Mouse (Mus musculus) olfactory bulb, adult 2 months (tissue): ENCODE data around the gene Gclm. TPM values are rescaled to one million over a fixed set of nuclear protein-coding genes. Genes with fewer than 3 reads are reported as not detected.
A peak's percentile ranks its signal among the peaks of the same experiment; 100 is the strongest.
"Not testable (repeated sequence)": the region's sequence is repeated elsewhere in the genome, so short reads cannot be mapped to it uniquely, and the experiment has no call there.

ENCODE experiments used
- H3K27ac ChIP-seq: fragments of 200-500 bp; 2 replicates; pipeline ENCODE4 v1.5.1; 2012; ENCODE audit warnings: low read depth, low read length; ENCODE audit not compliant: insufficient read depth
- H3K4me1 ChIP-seq: fragments of 200-500 bp; 2 replicates; pipeline ENCODE4 v1.6.1; 2012; ENCODE audit warnings: low read length; ENCODE audit not compliant: control insufficient read depth, insufficient read depth
- H3K4me3 ChIP-seq: fragments of 200-500 bp; 2 replicates; pipeline ENCODE4 v1.5.1; 2012; ENCODE audit warnings: mild to moderate bottlenecking, low read depth, low read length, moderate library complexity; ENCODE audit not compliant: insufficient read depth
- CTCF ChIP-seq: fragments of 200-500 bp; IDR thresholded peaks from 2 replicates; pipeline ENCODE4 v1.5.1; 2012; ENCODE audit warnings: low read depth, mild to moderate bottlenecking, low read length, moderate library complexity; ENCODE audit not compliant: insufficient read depth
- POLR2A ChIP-seq: fragments of 200-500 bp; IDR thresholded peaks from 2 replicates; pipeline ENCODE4 v1.6.1; 2012; ENCODE audit warnings: mild to moderate bottlenecking, low read depth, low read length, moderate library complexity; ENCODE audit not compliant: insufficient read depth
- WGBS: fragments of 180-500 bp; shearing (Covaris S2); methylation state at CpG from one replicate; pipeline ENCODE4 v1.1.7; 2018; 5-methylcytosine and 5-hydroxymethylcytosine counted together
- polyA plus RNA-seq: library from polyadenylated mRNA; stranded (reverse); fragments of >200 nt; gene quantifications from 2 replicates; pipeline ENCODE4 v1.2.4, GENCODE M21; 2012; ENCODE audit warnings: low replicate concordance; ENCODE audit not compliant: missing spikeins, insufficient read depth, insufficient read length

Gclm gene
- polyA plus RNA-seq, 1 experiment = not detected

- no peak for TF ChIP-seq POLR2A
- no peak for TF ChIP-seq CTCF
- WGBS = 54% methylated on average over 12 of the region's 12 CpGs
- peak overlapping the region; percentile 21 for H3K4me3 ChIP-seq
- peaks cover 8% of the 10 kb centered on the region; the same call in 1 of the 2 replicates for H3K4me1 ChIP-seq
- no peak overlapping the region for H3K27ac ChIP-seq
Observed at GRCm38 (mm10) chr3:122246986-122247767, 1.8 kb downstream of the Gclm start.

DNA sequence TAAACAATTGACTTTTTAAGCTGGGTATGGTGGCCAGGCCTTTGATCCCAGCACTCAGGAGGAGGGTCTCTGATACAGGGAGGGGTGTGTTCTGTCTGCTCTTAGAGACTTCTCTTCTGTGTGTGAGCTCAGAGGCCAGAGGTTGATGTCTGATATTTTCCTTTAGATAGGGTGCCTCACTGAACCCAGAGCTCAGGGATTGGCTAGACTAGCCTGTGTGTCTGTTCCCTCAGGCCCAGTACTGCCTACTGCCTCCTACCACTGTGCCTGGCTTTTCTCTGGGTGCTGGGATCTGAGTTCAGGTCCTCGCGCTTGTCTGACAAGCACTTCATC lies 2.4 kb downstream of the Gclm start:
- Histone ChIP-seq H3K4me1 (peaks cover 10% of the 10 kb centered on the region; the same call in 1 of the 2 replicates), H3K27ac (no peak overlapping the region), H3K4me3 (no peak overlapping the region)
- TF ChIP-seq POLR2A = no peak
- no peak for TF ChIP-seq CTCF
- 88% methylated on average over 2 of the region's 2 CpGs for WGBS

- Histone ChIP-seq H3K27ac (no peak overlapping the region), H3K4me1 (peaks cover 4% of the 10 kb centered on the region; the same call in 1 of the 2 replicates), H3K4me3 (no peak overlapping the region)
- WGBS = 52% methylated on average over 3 of the region's 3 CpGs
- no peak for TF ChIP-seq POLR2A
- no peak for TF ChIP-seq CTCF
Observed at GRCm38 (mm10) chr3:122252466-122253253, 7.3 kb downstream of the Gclm start.

- WGBS = 93% methylated on average over 7 of the region's 7 CpGs
- not testable (repeated sequence) for H3K4me1 ChIP-seq, H3K4me3 ChIP-seq, H3K27ac ChIP-seq
Observed at GRCm38 (mm10) chr3:122254050-122254449, 8.7 kb downstream of the Gclm start.

DNA sequence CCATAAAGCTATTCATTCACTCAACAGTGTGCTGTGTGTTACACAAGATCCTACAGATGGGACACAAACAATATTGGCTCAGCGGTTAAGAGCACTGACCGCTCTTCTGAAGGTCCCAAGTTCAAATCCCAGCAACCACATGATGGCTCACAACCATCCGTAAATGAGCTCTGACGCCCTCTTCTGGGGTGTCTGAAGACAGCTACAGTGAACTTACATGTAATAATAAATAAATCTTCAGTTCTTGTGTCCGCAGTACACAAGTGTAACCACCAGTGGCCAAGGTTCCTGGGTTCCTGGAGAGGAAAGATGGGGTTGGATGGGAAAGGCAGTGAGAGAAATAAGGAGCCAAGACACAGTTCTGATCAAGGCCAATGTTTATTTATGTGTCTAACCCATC lies 24.6 kb downstream of the Gclm start:
- 77% methylated on average over 5 of the region's 5 CpGs for WGBS

DNA sequence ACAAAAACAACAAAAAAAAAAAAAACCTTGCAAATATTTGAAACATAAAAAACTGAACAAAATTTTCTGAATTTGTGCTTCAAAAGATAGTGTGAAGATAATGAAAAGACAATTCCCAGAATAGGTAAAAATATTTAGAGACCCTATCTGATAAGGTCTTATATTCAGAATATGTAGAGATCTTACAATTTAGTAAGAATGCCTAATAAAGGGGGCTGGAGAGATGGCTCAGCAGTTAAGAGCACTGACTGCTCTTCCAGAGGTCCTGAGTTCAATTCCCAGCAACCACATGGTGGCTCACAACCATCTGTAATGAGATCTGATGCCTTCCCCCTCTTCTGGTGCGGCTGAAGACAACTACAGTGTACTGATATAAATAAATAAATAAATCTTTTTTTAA lies 27.2 kb downstream of the Gclm start:
- not testable (repeated sequence) for H3K27ac ChIP-seq, H3K4me3 ChIP-seq
- peaks cover 13% of the 10 kb centered on the region for H3K4me1 ChIP-seq
- WGBS = 65% methylated on average over 1 of the region's 1 CpGs

More for the DNA sequence above, 24.6 kb downstream of the Gclm start:
- Histone ChIP-seq H3K27ac (no peak overlapping the region), H3K4me1 (peaks cover under 1% of the 10 kb centered on the region; the same call in 1 of the 2 replicates), H3K4me3 (no peak overlapping the region)
- TF ChIP-seq POLR2A = no peak
- TF ChIP-seq CTCF = no peak

- 0 out of 2 replicates have a peak overlapping the region, but pooled peaks have one; percentile 58 for H3K27ac ChIP-seq
- H3K4me1 ChIP-seq = peaks cover 16% of the 10 kb centered on the region
- WGBS = 7% methylated on average over 20 of the region's 20 CpGs
- H3K4me3 ChIP-seq = peak overlapping the region; percentile 98
- no peak for TF ChIP-seq POLR2A
- no peak for TF ChIP-seq CTCF
Observed at GRCm38 (mm10) chr3:122273407-122274240, 28.3 kb downstream of the Gclm start.

DNA sequence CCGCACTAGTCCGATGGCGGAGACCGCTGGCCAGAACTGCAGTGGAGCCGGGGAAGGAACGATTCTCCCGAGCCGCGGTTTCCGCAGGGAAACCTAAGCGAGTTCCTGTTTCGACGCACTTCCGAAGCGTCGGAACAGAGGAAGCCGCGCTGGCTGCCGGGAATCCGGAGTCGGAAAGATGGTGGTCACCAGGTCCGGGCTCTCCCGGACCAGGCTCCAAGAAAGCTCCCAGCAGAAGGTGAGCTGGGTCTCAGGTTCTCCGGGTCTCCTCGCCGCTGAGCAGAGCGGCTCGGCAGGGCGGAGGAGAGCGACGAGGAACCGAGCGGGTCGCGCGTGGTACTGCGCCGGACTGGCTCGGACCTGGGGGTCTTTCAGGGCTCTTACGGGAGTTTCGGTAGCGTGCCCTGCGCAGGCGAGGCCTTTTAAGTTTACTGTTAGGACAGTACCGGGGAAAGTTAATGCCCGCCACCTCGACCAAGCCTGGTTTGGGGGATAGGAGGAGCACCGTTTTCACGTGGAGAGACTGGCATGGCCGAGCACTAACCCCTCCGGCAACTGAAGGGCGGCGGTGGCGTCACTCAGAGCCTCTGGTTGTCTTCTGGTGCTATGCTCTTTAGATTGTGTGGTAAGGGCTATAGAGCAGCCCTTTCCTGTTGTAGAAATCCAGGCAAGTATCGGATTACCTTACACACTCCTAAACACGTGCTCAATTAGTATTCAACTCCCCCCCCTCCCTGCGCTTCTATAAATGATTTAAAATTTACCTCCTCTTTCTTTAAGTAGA lies 29.1 kb downstream of the Gclm start, which contains the start of gene Dnttip2:
Gene Dnttip2, plus strand, starts transcription at position 148 of the 784 bp plus-strand sequence.
- H3K4me1 ChIP-seq = peaks cover 16% of the 10 kb centered on the region
- WGBS = under 1% methylated on average over 57 of the region's 57 CpGs
- H3K27ac ChIP-seq = 0 out of 2 replicates have a peak within 1 kb of the TSS, but pooled peaks have one; percentile 58
- TF ChIP-seq CTCF = no peak
- TF ChIP-seq POLR2A = peak; percentile 87
- H3K4me3 ChIP-seq = peak within 1 kb of the TSS; percentile 98
